Mouse (Mus musculus): ENCODE measurements around the gene Ddost. TPM values are rescaled to one million over a fixed set of nuclear protein-coding genes. Genes with fewer than 3 reads are reported as not detected.

Gene Ddost
- total and polyA plus RNA-seq, 3 experiments, result 63.3 to 159 (median 93.2) TPM

GRCm38 (mm10) chr4:138327891-138328470 is 23.5 kb downstream of the Ddost start:
- Histone ChIP-seq H3K9me3 (replicated peaks) (peaks cover 2% of the 10 kb centered on the region; the same call in 1 of the 2 replicates), H3K27me3 (ENCODE audit: insufficient read depth, low read length) (peaks cover 13% of the 10 kb centered on the region), H3K36me3 (replicated peaks) (no peaks in the 10 kb centered on the region), H3K4me3 (ENCODE audit: low read depth, low read length) (no peak overlapping the region), H3K4me1 (ENCODE audit: insufficient read depth, low read depth, low read length) (peaks cover 10% of the 10 kb centered on the region)
- ATAC-seq (ENCODE audit: extremely low read depth, insufficient number of reproducible peaks, low FRiP score, poor library complexity, severe bottlenecking) (no peak), DNase-seq (ENCODE audit: low spot score) (no peak)
- TF ChIP-seq CTCF (IDR thresholded peaks at IDR 0.05; ENCODE audit: low read depth, low read length) (no peak), GATA1 (IDR thresholded peaks at IDR 0.05; ENCODE audit: borderline replicate concordance, low read length) (no peak), GATA2 (IDR thresholded peaks at IDR 0.05; ENCODE audit: borderline replicate concordance, low read depth, low read length) (no peak), POLR2AphosphoS5 (IDR thresholded peaks at IDR 0.05; ENCODE audit: insufficient replicate concordance, low read depth, low read length) (no peak), TAL1 (conservative IDR thresholded peaks at IDR 0.05; ENCODE audit: low read depth, low read length) (no peak)

- Histone ChIP-seq H3K36me3 (replicated peaks) (no peaks in the 10 kb centered on the region), H3K27me3 (ENCODE audit: insufficient read depth, low read length) (peaks cover 19% of the 10 kb centered on the region), H3K9me3 (replicated peaks) (peaks cover 2% of the 10 kb centered on the region; the same call in 1 of the 2 replicates), H3K4me3 (ENCODE audit: low read depth, low read length) (no peak overlapping the region), H3K4me1 (ENCODE audit: insufficient read depth, low read depth, low read length) (peaks cover 7% of the 10 kb centered on the region)
- no peak for ATAC-seq (ENCODE audit: extremely low read depth, insufficient number of reproducible peaks, low FRiP score, poor library complexity, severe bottlenecking)
- DNase-seq (ENCODE audit: low spot score), result no peak
- TF ChIP-seq POLR2AphosphoS5 (IDR thresholded peaks at IDR 0.05; ENCODE audit: insufficient replicate concordance, low read depth, low read length), result no peak
- no peak for TF ChIP-seq GATA1 (IDR thresholded peaks at IDR 0.05; ENCODE audit: borderline replicate concordance, low read length)
- TF ChIP-seq CTCF (IDR thresholded peaks at IDR 0.05; ENCODE audit: low read depth, low read length), result no peak
- no peak for TF ChIP-seq GATA2 (IDR thresholded peaks at IDR 0.05; ENCODE audit: borderline replicate concordance, low read depth, low read length)
- no peak for TF ChIP-seq TAL1 (conservative IDR thresholded peaks at IDR 0.05; ENCODE audit: low read depth, low read length)
These were observed 25.7 kb downstream of the Ddost start for GRCm38 (mm10) chr4:138330264-138330671.

DNA sequence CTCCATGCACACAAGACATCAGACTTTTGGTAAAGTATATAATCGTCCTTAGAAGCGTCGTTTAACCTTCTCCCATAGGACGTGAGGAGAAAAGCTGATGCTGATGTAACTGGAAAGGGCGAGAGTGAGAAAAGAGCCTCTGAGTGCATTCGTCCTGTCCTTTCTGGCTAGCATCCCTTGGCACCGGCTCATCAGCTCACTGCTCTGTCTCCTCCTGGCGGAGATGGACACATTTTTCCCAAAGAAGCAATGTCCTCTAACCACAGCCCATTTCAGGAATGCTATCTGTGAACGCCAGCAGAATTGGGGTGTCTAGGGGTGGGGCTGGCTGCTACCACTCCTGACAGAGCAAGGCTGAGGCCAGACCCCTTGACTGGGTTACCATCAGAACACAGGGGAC is 27.1 kb downstream of the Ddost start:
- H3K9me3 ChIP-seq (replicated peaks), result peaks cover 2% of the 10 kb centered on the region; the same call in 1 of the 2 replicates
- no peak overlapping the region for H3K4me3 ChIP-seq (ENCODE audit: low read depth, low read length)
- no peak for DNase-seq (ENCODE audit: low spot score)
- no peaks in the 10 kb centered on the region; the same call in 1 of the 2 replicates for H3K4me1 ChIP-seq (ENCODE audit: insufficient read depth, low read depth, low read length)
- peaks cover 19% of the 10 kb centered on the region for H3K27me3 ChIP-seq (ENCODE audit: insufficient read depth, low read length)
- no peak for ATAC-seq (ENCODE audit: extremely low read depth, insufficient number of reproducible peaks, low FRiP score, poor library complexity, severe bottlenecking)
- no peaks in the 10 kb centered on the region for H3K36me3 ChIP-seq (replicated peaks)
- TF ChIP-seq GATA1 (IDR thresholded peaks at IDR 0.05; ENCODE audit: borderline replicate concordance, low read length) (no peak), CTCF (IDR thresholded peaks at IDR 0.05; ENCODE audit: low read depth, low read length) (no peak)

DNA sequence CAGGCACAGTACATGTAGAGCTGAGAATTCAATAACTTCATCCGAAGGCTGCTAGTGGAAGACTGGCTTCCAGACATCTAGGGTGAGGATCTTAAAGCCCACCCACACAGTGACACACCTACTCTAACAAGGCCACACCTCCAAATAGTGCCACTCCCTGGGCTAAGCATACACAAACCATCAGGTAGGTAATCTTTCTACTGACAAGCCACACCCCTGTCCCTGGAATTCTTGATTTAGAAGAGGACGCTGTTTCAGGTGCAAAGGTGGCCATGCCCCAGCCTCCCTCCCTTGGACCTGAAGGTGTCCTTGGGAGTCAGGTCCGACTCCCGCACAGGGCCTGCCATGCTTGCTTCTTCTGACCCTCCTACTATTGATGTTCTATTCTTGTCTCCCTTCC is 28.6 kb downstream of the Ddost start:
- no peaks in the 10 kb centered on the region for H3K4me1 ChIP-seq (ENCODE audit: insufficient read depth, low read depth, low read length)
- no peak for TF ChIP-seq GATA2 (IDR thresholded peaks at IDR 0.05; ENCODE audit: borderline replicate concordance, low read depth, low read length)
- no peaks in the 10 kb centered on the region for H3K36me3 ChIP-seq (replicated peaks)
- no peak for DNase-seq (ENCODE audit: low spot score)
- peaks cover 19% of the 10 kb centered on the region for H3K27me3 ChIP-seq (ENCODE audit: insufficient read depth, low read length)
- no peak overlapping the region for H3K4me3 ChIP-seq (ENCODE audit: low read depth, low read length)
- H3K9me3 ChIP-seq (replicated peaks), result peaks cover 2% of the 10 kb centered on the region; the same call in 1 of the 2 replicates
- ATAC-seq (ENCODE audit: extremely low read depth, insufficient number of reproducible peaks, low FRiP score, poor library complexity, severe bottlenecking), result no peak

DNA sequence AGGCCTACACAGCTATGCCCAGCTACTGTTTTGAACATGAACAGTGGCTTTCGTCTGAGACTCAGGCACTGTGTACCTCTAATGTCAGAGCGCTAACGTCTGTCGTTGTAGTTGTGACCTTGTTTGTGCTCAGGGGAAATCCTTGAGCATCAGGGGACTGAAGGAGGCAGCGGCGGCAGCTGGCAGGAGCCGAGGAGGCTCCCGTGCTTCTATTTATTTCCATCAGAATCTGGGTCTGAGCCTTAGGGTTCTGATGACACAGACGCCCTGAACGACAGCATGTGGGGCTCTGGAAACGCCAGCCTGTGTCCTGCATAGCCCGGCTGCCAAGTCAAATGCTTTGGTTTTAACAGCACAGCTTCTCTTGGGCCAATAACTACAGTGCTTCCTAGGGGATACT is 30.5 kb downstream of the Ddost start:
- Histone ChIP-seq H3K36me3 (replicated peaks) (no peaks in the 10 kb centered on the region), H3K4me3 (ENCODE audit: low read depth, low read length) (no peak overlapping the region), H3K27me3 (ENCODE audit: insufficient read depth, low read length) (peaks cover 19% of the 10 kb centered on the region), H3K9me3 (replicated peaks) (no peaks in the 10 kb centered on the region), H3K4me1 (ENCODE audit: insufficient read depth, low read depth, low read length) (no peaks in the 10 kb centered on the region)
- no peak for ATAC-seq (ENCODE audit: extremely low read depth, insufficient number of reproducible peaks, low FRiP score, poor library complexity, severe bottlenecking)
- TF ChIP-seq GATA1 (IDR thresholded peaks at IDR 0.05; ENCODE audit: borderline replicate concordance, low read length) (no peak), TAL1 (conservative IDR thresholded peaks at IDR 0.05; ENCODE audit: low read depth, low read length) (no peak), GATA2 (IDR thresholded peaks at IDR 0.05; ENCODE audit: borderline replicate concordance, low read depth, low read length) (no peak), POLR2AphosphoS5 (IDR thresholded peaks at IDR 0.05; ENCODE audit: insufficient replicate concordance, low read depth, low read length) (no peak), CTCF (IDR thresholded peaks at IDR 0.05; ENCODE audit: low read depth, low read length) (no peak)
- DNase-seq (ENCODE audit: low spot score), result no peak

DNA sequence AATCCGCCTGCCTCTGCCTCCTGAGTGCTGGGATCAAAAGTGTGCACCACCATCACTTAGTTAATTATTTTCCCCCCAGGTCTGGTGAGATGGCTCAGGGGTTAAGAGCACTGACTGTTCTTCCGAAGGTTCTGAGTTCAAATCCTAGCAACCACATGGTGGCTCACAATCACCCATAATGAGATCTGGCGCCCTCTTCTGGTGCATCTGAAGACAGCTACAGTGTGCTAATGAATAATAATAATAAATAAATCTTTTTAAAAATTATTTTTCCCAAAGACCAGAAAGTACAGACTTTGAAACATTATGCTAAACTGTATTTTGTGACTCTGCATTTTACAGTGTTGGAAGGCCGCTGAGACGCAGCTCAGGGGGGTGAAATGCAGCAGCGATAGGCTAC is 31.1 kb downstream of the Ddost start:
- no peak for ATAC-seq (ENCODE audit: extremely low read depth, insufficient number of reproducible peaks, low FRiP score, poor library complexity, severe bottlenecking)

More for the DNA sequence above, 31.1 kb downstream of the Ddost start:
- TF ChIP-seq GATA2 (IDR thresholded peaks at IDR 0.05; ENCODE audit: borderline replicate concordance, low read depth, low read length) (no peak), POLR2AphosphoS5 (IDR thresholded peaks at IDR 0.05; ENCODE audit: insufficient replicate concordance, low read depth, low read length) (no peak), TAL1 (conservative IDR thresholded peaks at IDR 0.05; ENCODE audit: low read depth, low read length) (no peak), CTCF (IDR thresholded peaks at IDR 0.05; ENCODE audit: low read depth, low read length) (no peak), GATA1 (IDR thresholded peaks at IDR 0.05; ENCODE audit: borderline replicate concordance, low read length) (no peak)
- no peak overlapping the region for H3K4me3 ChIP-seq (ENCODE audit: low read depth, low read length)
- H3K4me1 ChIP-seq (ENCODE audit: insufficient read depth, low read depth, low read length), result no peaks in the 10 kb centered on the region
- no peaks in the 10 kb centered on the region for H3K9me3 ChIP-seq (replicated peaks)
- H3K27me3 ChIP-seq (ENCODE audit: insufficient read depth, low read length), result peaks cover 23% of the 10 kb centered on the region
- no peaks in the 10 kb centered on the region for H3K36me3 ChIP-seq (replicated peaks)
- no peak for DNase-seq (ENCODE audit: low spot score)
